Mouse (Mus musculus): ENCODE data around the gene Zfp609. TPM values are rescaled to one million over a fixed set of nuclear protein-coding genes. Genes with fewer than 3 reads are reported as not detected.
A peak's percentile ranks its signal among the peaks of the same experiment; 100 is the strongest.

Gene Zfp609
- polyA plus RNA-seq, 1 experiment from 2014 or later: 6.9 TPM

- 75% methylated on average over 1 of the region's 1 CpGs for WGBS
- H3K4me2 ChIP-seq: no peak overlapping the region
- H3K9me3 ChIP-seq: no peaks in the 10 kb centered on the region
- no peak overlapping the region for H3K27ac ChIP-seq
- H3K9ac ChIP-seq: no peak overlapping the region
- no peaks in the 10 kb centered on the region for H3K27me3 ChIP-seq
- no peaks in the 10 kb centered on the region for H3K36me3 ChIP-seq
- no peak overlapping the region for H3K4me3 ChIP-seq
- 0 out of 2 replicates have a peak, but pooled peaks cover 3% of the 10 kb centered on the region for H3K4me1 ChIP-seq
- ATAC-seq (ENCODE audit: insufficient number of reproducible peaks, low FRiP score, low TSS enrichment, low read depth): no peak
These were observed 19.5 kb downstream of the Zfp609 start for GRCm38 (mm10) chr9:65807818-65808217.

- Histone ChIP-seq H3K4me3 (no peak overlapping the region), H3K27ac (no peak overlapping the region), H3K4me1 (0 out of 2 replicates have a peak, but pooled peaks cover 3% of the 10 kb centered on the region), H3K4me2 (no peak overlapping the region), H3K27me3 (no peaks in the 10 kb centered on the region), H3K36me3 (no peaks in the 10 kb centered on the region), H3K9ac (no peak overlapping the region), H3K9me3 (no peaks in the 10 kb centered on the region)
- 59% methylated on average over 5 of the region's 5 CpGs for WGBS
- ATAC-seq (ENCODE audit: insufficient number of reproducible peaks, low FRiP score, low TSS enrichment, low read depth): no peak
These were observed 20.1 kb downstream of the Zfp609 start for GRCm38 (mm10) chr9:65807251-65807650.

GRCm38 (mm10) chr9:65799770-65800169 lies 27.6 kb downstream of the Zfp609 start:
- Histone ChIP-seq H3K27me3 (no peaks in the 10 kb centered on the region), H3K9me3 (no peaks in the 10 kb centered on the region), H3K4me1 (peaks cover 6% of the 10 kb centered on the region), H3K4me3 (no peak overlapping the region), H3K9ac (no peak overlapping the region), H3K27ac (no peak overlapping the region), H3K4me2 (no peak overlapping the region), H3K36me3 (peaks cover 3% of the 10 kb centered on the region)
- 51% methylated on average over 4 of the region's 4 CpGs for WGBS
- ATAC-seq (ENCODE audit: insufficient number of reproducible peaks, low FRiP score, low TSS enrichment, low read depth): no peak

- Histone ChIP-seq H3K27me3 (no peaks in the 10 kb centered on the region), H3K27ac (no peak overlapping the region), H3K4me3 (no peak overlapping the region), H3K9me3 (no peaks in the 10 kb centered on the region), H3K36me3 (peaks cover 14% of the 10 kb centered on the region), H3K9ac (no peak overlapping the region), H3K4me1 (peaks cover 29% of the 10 kb centered on the region), H3K4me2 (no peak overlapping the region)
- no peak for ATAC-seq (ENCODE audit: insufficient number of reproducible peaks, low FRiP score, low TSS enrichment, low read depth)
- WGBS: 74% methylated on average over 2 of the region's 2 CpGs
These were observed 31.7 kb downstream of the Zfp609 start for GRCm38 (mm10) chr9:65795651-65796050.

- no peak overlapping the region for H3K4me3 ChIP-seq
- 37% methylated on average over 7 of the region's 7 CpGs for WGBS
- H3K27ac ChIP-seq: no peak overlapping the region
- no peak overlapping the region for H3K9ac ChIP-seq
- H3K27me3 ChIP-seq: no peaks in the 10 kb centered on the region
- H3K9me3 ChIP-seq: no peaks in the 10 kb centered on the region
- no peak overlapping the region for H3K4me2 ChIP-seq
- peaks cover 29% of the 10 kb centered on the region for H3K4me1 ChIP-seq
- H3K36me3 ChIP-seq: peaks cover 14% of the 10 kb centered on the region
- ATAC-seq (ENCODE audit: insufficient number of reproducible peaks, low FRiP score, low TSS enrichment, low read depth): no peak
These were observed 33.1 kb downstream of the Zfp609 start for GRCm38 (mm10) chr9:65794313-65794712.

- WGBS: 68% methylated on average over 3 of the region's 3 CpGs
- H3K9ac ChIP-seq: no peak overlapping the region
- peaks cover 29% of the 10 kb centered on the region for H3K4me1 ChIP-seq
These were observed 33.9 kb downstream of the Zfp609 start for GRCm38 (mm10) chr9:65793506-65793905.

GRCm38 (mm10) chr9:65793086-65793485 lies 34.3 kb downstream of the Zfp609 start:
- no peaks in the 10 kb centered on the region for H3K9me3 ChIP-seq
- H3K4me2 ChIP-seq: no peak overlapping the region
- no peak for ATAC-seq (ENCODE audit: insufficient number of reproducible peaks, low FRiP score, low TSS enrichment, low read depth)
- no peaks in the 10 kb centered on the region for H3K27me3 ChIP-seq
- H3K4me3 ChIP-seq: no peak overlapping the region
- H3K4me1 ChIP-seq: peaks cover 29% of the 10 kb centered on the region
- no peak overlapping the region for H3K9ac ChIP-seq
- 50% methylated on average over 3 of the region's 3 CpGs for WGBS
- H3K36me3 ChIP-seq: peaks cover 14% of the 10 kb centered on the region
- no peak overlapping the region for H3K27ac ChIP-seq

More at GRCm38 (mm10) chr9:65793506-65793905, 33.9 kb downstream of the Zfp609 start:
- Histone ChIP-seq H3K27me3 (no peaks in the 10 kb centered on the region), H3K36me3 (peaks cover 14% of the 10 kb centered on the region), H3K9me3 (no peaks in the 10 kb centered on the region), H3K4me3 (no peak overlapping the region), H3K4me2 (no peak overlapping the region), H3K27ac (0 out of 2 replicates have a peak overlapping the region, but pooled peaks have one; percentile 11)
- ATAC-seq (ENCODE audit: insufficient number of reproducible peaks, low FRiP score, low TSS enrichment, low read depth): no peak

GRCm38 (mm10) chr9:65791846-65792245 lies 35.5 kb downstream of the Zfp609 start:
- no peaks in the 10 kb centered on the region for H3K9me3 ChIP-seq
- no peak for ATAC-seq (ENCODE audit: insufficient number of reproducible peaks, low FRiP score, low TSS enrichment, low read depth)
- H3K4me2 ChIP-seq: no peak overlapping the region
- H3K9ac ChIP-seq: no peak overlapping the region
- H3K4me3 ChIP-seq: no peak overlapping the region
- H3K4me1 ChIP-seq: peaks cover 38% of the 10 kb centered on the region
- H3K27ac ChIP-seq: no peak overlapping the region
- H3K27me3 ChIP-seq: no peaks in the 10 kb centered on the region
- peaks cover 14% of the 10 kb centered on the region for H3K36me3 ChIP-seq

GRCm38 (mm10) chr9:65791106-65791505 lies 36.3 kb downstream of the Zfp609 start:
- Histone ChIP-seq H3K4me2 (no peak overlapping the region), H3K4me1 (peaks cover 38% of the 10 kb centered on the region), H3K27ac (no peak overlapping the region), H3K27me3 (no peaks in the 10 kb centered on the region), H3K9me3 (no peaks in the 10 kb centered on the region), H3K4me3 (no peak overlapping the region), H3K9ac (no peak overlapping the region), H3K36me3 (peaks cover 14% of the 10 kb centered on the region)
- no peak for ATAC-seq (ENCODE audit: insufficient number of reproducible peaks, low FRiP score, low TSS enrichment, low read depth)
- 60% methylated on average over 4 of the region's 4 CpGs for WGBS

GRCm38 (mm10) chr9:65789788-65790187 lies 37.6 kb downstream of the Zfp609 start:
- WGBS: 92% methylated on average over 3 of the region's 3 CpGs
- peaks cover 36% of the 10 kb centered on the region for H3K4me1 ChIP-seq

GRCm38 (mm10) chr9:65788556-65788955 lies 38.8 kb downstream of the Zfp609 start:
- H3K27me3 ChIP-seq: no peaks in the 10 kb centered on the region
- H3K4me2 ChIP-seq: no peak overlapping the region
- H3K4me1 ChIP-seq: peaks cover 29% of the 10 kb centered on the region
- H3K36me3 ChIP-seq: no peaks in the 10 kb centered on the region
- no peak for ATAC-seq (ENCODE audit: insufficient number of reproducible peaks, low FRiP score, low TSS enrichment, low read depth)
- H3K9me3 ChIP-seq: no peaks in the 10 kb centered on the region
- H3K27ac ChIP-seq: no peak overlapping the region
- no peak overlapping the region for H3K4me3 ChIP-seq
- 48% methylated on average over 4 of the region's 4 CpGs for WGBS
- H3K9ac ChIP-seq: no peak overlapping the region

More at GRCm38 (mm10) chr9:65789788-65790187, 37.6 kb downstream of the Zfp609 start:
- Histone ChIP-seq H3K9me3 (no peaks in the 10 kb centered on the region), H3K27ac (no peak overlapping the region), H3K27me3 (no peaks in the 10 kb centered on the region), H3K4me2 (no peak overlapping the region), H3K36me3 (peaks cover 11% of the 10 kb centered on the region), H3K4me3 (no peak overlapping the region), H3K9ac (no peak overlapping the region)
- no peak for ATAC-seq (ENCODE audit: insufficient number of reproducible peaks, low FRiP score, low TSS enrichment, low read depth)

GRCm38 (mm10) chr9:65787829-65788344 lies 39.5 kb downstream of the Zfp609 start:
- H3K4me3 ChIP-seq: no peak overlapping the region
- H3K27me3 ChIP-seq: no peaks in the 10 kb centered on the region
- WGBS: 73% methylated on average over 4 of the region's 4 CpGs
- no peak overlapping the region for H3K9ac ChIP-seq
- no peaks in the 10 kb centered on the region for H3K9me3 ChIP-seq
- ATAC-seq (ENCODE audit: insufficient number of reproducible peaks, low FRiP score, low TSS enrichment, low read depth): no peak
- peak overlapping the region; percentile 57 for H3K27ac ChIP-seq
- H3K36me3 ChIP-seq: no peaks in the 10 kb centered on the region
- no peak overlapping the region for H3K4me2 ChIP-seq
- H3K4me1 ChIP-seq: peaks cover 26% of the 10 kb centered on the region

Measured in limb, embryonic 15.5 days (tissue).